Mouse (Mus musculus) spleen, adult 12 weeks (tissue): Measurements from ENCODE around the gene Cables2.
"Not testable (repeated sequence)": the region's sequence is repeated elsewhere in the genome, so short reads cannot be mapped to it uniquely, and the experiment has no call there.

ENCODE experiments used
- DNase-seq: peaks from one replicate; pipeline ENCODE4 v3.0.0; 2022; ENCODE audit warnings: low spot score

Gene Cables2

DNA sequence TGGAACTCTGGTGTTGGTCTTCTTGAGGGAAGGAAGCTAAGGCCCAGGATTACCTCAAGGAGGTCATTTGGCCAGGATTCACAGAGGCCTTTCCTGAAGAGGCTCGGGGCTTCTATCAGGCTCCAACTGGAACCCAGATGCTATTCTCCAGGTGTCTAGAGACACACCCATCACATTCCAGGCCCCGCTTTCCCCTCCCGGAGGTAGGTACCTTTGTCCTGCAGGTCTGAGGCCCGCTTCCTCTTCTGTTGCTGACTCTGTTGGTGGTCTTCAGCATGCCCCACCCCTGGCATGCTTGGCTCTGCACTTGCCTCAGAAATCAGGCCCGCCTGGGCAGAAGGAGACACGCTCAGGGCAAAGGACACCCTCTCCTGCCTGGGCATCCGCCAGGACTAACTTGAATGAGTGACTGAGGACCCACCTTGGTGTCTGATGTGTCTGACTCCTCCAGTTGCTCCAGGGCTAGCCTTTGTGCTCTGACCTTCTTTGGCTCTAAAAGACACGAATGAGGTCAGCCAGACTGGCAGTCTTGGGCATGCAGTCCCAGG is 4.6 kb upstream of the Cables2 start:
- DNase-seq: no peak

- DNase-seq: peak; percentile 30
Observed at GRCm38 (mm10) chr2:180276851-180277259, 3.6 kb upstream of the Cables2 start.

- DNase-seq: no peak
Observed at GRCm38 (mm10) chr2:180276385-180276784, 3.1 kb upstream of the Cables2 start.

GRCm38 (mm10) chr2:180275836-180276235 is 2.5 kb upstream of the Cables2 start:
- DNase-seq: peak; percentile 57

DNA sequence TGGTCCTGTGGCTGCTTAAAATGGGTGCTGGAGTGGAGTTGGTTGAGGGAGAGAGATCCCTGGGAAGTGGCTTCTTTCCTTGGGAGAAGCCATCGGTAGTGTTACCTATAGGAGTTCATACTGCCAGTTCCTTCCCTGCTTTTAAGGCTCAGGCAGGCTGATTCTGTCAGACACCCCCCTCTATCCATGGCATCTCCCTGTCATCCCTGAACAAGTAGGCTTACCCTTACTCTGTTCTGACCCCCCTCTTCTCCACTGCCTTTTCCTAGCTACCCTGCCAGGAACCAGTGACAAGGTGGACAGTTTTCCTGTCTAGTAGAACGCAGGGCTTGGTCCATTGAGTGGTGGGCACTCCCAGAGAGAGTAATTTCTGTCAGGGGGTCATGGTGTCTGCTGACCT is 1.2 kb upstream of the Cables2 start:
- no peak for DNase-seq

- no peak for DNase-seq
Observed at GRCm38 (mm10) chr2:180272884-180273321, 393 bp downstream of the Cables2 start.

GRCm38 (mm10) chr2:180271804-180272395 is 1.4 kb downstream of the Cables2 start:
- DNase-seq: no peak

DNA sequence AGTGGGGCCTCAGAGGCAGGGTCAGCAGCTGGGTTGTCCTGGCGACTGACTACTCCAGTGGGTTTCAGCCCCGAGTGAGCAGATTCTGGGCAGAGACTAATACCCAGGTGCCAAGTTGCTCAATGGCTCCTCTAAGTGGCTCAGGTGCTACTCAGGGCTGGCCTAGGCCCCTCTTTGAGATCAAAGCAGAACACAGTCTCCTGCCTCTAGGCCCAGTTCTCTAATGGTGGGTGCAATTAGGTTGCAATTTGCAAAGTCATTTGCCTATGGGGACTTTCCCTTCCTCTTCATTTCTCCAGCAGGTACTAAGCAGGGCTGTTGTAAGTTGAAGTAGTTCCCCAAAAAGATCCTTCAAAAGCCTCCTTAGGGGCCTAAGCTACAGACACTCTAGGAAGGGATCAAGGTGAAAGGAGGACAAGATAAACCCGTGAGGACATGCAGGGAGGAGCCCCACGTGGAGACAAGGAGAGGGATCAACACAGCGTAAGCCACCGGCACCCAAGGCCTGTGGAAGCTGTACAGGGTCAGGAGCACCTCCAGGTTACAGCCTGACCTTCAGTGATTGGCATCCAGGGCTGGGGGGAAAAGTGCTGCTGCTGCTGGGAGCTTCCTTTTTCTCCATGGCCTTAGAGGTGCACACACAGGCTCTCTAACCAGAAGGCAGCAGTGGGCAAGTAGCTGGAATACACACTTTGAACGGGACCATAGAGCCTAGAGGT is 2.6 kb downstream of the Cables2 start:
- no peak for DNase-seq

- DNase-seq: no peak
Observed at GRCm38 (mm10) chr2:180269329-180269728, 4.0 kb downstream of the Cables2 start.

GRCm38 (mm10) chr2:180267955-180268354 is 5.3 kb downstream of the Cables2 start:
- DNase-seq: no peak

- no peak for DNase-seq
Observed at GRCm38 (mm10) chr2:180262891-180263290, 10.4 kb downstream of the Cables2 start.

- no peak for DNase-seq
Observed at GRCm38 (mm10) chr2:180262441-180262840, 10.9 kb downstream of the Cables2 start.

- DNase-seq: no peak
Observed at GRCm38 (mm10) chr2:180261901-180262300, 11.4 kb downstream of the Cables2 start.

- DNase-seq: no peak
Observed at GRCm38 (mm10) chr2:180260610-180261480, 12.5 kb downstream of the Cables2 start.

DNA sequence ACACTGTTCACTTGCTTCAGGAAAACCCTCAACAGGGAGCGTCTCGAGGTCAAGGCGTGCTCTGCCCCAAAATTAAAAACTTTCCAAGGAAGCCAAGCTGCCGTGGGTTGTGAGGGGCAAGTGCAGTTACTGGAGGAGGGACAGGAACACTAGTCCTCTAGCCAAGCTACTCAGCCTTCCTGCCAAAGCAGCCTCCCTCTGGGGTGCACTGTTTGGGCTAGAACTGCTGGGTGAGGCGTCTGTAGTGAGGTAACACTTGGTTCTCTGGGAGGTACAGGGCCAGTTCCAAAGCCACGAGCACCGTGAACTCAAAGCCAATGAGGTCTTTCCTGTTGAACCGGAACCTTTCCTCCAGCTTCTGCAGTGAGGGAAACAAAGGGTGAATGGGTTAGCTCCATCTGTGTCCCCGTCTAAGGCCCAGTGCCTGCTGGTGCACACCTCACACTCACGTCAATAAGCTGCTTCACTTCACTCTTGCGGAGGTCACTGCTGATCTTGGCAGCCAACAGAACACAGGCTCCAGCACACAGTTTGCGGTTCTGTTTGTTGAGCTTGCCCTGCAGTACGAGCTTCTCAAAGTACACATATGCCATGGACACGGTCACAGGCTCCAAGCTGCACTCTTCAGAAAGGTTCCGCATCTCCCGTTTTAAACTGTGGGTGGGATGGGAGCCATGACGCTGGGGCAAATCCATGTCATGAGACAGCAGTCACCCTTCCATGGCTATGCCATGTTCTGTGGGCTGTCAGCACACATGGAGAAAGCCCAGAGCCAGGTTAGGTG is 13.3 kb downstream of the Cables2 start:
- not testable (repeated sequence) for DNase-seq

DNA sequence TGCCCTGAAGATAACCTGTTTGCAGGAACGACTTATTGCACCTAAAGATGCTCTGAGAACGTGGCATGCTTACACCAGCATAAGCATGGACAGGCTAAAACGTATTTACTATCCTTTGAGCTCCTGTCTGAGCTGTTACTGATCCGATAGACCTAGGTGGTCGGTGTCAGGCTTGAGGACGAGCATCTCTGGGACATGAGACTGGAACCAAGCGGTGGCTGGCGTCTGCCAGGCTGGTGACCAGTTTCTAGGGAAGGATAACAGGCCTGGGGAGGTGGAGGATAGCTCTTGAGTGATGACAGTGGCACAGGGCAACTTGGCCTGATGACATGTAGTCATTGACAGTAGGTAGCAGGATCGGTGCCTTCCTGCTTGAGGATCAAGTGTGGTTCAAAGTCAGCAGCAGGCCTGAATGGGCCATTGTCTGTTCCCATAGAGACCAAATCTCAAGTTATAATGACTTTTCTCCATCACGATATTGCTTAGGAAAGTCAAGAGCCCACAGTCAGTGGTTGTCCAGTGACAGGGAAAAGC is 14.3 kb downstream of the Cables2 start:
- DNase-seq: not testable (repeated sequence)

- no peak for DNase-seq
Observed at GRCm38 (mm10) chr2:180257963-180258865, 15.1 kb downstream of the Cables2 start.

DNA sequence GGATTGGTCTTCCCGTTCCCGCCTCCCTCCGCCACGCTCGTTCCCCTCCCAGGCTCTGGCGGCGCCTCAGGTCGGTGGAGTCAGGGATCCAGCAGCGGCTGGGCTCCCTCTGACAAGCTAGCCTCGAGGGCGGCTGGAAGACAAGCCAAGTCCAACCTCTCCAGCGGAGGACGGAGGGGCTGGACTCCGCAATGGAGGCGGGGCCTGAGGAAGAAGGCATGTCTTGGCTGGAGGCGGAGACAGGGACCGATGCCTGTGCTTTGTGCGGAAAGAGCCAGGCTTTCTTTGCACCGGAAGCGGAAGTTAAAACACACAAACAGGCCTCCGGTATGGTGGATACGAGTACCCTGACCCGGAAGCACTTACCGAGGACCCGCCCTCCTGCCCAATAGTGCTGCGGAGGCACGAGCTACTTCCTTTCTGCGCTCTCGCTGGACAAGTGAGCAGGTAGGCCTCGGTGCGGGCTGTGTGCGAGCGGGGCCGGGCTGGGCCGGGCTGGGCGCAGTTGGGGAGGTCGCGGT is 16.2 kb downstream of the Cables2 start, which contains the start of gene Rps21:
Gene Rps21, plus strand, starts transcription at position 377 of the 521 bp plus-strand sequence.
- peak; percentile 95 for DNase-seq

DNA sequence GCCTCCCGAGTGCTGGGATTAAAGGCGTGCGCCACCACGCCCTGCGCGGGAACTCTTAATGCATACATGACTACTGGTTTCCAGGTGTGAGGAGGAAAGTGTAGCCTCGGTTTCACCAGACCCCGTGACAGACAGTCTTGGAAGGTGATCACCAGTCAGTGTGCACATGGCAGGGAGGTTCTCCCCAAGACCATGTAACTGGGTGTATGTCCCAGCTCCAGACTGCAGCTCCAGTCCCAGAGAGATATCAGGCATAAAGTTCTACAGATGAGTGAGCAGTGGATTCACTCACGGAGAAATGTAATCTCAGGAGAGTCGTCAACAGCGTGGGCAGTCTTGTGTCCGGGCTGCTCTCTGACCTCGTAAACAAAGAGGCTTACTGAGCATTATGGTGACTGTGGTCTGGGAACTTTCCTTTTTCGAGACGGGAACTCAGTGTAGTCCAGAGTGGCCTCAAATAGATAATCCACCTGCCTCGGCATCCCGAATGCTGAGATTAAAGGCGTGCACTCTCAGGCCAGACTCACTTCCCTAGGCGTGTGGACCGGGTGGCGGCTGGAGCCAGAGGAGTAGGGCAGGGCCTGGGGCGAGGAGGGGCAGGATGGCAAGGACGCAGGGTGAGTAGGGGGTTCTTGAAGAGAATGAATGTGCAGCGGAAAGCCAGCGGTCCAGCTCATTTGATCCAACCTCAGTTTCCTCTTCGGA is 16.8 kb downstream of the Cables2 start:
- no peak for DNase-seq
